Mouse (Mus musculus): ENCODE results near the gene Trim25.
"Not testable (repeated sequence)": the region's sequence is repeated elsewhere in the genome, so short reads cannot be mapped to it uniquely, and the experiment has no call there.

Trim25 gene

DNA sequence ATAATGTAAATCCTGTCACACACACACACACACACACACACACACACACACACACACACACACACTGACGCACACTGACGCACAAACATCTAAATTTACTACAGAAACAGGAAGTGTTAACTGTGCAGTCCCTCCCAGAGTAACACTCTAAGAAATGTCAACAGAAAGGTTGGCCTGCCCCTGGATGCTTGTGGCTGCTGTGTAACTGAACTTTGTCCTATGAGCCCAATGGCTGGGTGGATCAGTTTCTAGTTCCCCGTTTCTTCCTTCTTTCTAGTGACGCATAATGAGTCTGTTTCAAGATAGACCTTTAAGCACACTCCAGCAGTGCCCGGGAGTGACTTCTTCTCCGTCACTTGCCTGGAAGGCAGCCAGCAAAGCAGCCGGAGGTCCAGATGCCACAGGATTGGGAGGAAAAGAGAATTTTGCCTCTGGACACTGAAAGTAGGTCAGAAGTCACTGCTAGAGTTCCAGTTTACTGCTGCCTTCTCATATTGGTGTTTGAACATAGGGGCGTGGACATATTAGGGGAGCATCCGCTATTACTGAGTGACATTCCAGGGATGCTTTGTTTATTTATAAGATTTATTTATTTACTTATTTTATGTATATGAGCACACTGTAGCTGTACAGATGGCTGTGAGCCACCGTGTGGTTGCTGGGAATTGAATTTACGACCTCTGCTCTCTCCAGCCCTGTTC, 25.2 kb downstream of the Trim25 start:
- peak; percentile 41 for DNase-seq (ENCODE audit: low spot score)

DNA sequence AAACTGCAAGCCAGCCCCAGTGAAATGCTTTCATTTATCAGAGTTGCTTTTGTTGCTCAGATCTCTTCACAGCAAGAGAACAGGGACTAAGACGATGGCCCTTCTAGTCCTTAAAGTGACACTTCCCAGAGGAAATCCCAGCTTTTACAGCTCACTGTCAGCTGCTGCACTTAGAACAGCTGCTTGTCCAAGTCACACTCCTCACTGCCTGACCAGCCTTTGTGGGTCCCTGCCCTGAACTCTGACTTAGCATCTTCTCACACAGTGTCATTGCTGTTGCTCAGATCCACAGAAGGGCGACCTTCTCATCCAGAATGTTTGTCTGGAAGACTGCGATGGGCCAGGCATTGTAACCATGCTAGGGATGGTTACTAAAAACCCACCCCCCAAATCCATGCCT, 26.4 kb downstream of the Trim25 start:
- no peak for DNase-seq (ENCODE audit: low spot score)

DNA sequence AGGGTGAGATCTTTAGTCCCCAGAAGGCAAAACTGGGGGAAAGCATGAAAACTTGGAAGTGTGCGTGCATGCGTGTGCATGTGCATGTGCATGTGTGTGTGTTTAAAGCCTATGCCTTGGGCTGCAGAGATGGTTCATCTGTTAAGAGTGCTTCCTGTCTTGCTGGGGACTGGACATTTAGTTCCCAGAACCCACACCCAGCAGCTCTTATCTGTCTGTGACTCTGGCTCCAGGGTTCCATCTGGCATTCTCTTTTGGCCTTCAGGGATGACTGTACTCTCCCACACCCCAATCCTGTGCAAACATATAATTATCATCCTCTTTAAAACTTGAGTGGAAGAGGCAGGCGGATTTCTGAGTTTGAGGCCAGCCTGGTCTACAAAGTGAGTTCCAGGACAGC, 26.9 kb downstream of the Trim25 start:
- DNase-seq (ENCODE audit: low spot score): no peak

DNA sequence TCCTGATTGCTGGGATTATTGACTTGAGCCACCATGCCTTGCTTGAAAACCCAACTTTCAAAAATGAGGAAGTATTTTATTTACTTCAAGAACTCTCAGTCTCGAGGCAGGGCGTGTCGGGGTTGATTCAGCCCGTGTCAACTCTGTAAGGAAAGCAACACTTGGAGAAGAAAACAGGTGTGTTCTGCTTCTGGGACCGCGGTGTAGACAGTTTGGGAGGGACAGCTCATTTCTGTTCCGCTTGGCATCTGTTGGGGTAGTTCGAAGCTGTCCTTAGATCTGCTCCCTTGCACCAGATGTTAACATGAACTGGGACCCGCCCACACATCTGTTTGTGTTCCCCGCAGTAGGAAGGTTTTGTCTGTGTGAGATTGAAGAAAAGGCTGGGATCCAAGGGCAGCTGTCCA, 28.8 kb downstream of the Trim25 start:
- no peak for DNase-seq (ENCODE audit: low spot score)

DNA sequence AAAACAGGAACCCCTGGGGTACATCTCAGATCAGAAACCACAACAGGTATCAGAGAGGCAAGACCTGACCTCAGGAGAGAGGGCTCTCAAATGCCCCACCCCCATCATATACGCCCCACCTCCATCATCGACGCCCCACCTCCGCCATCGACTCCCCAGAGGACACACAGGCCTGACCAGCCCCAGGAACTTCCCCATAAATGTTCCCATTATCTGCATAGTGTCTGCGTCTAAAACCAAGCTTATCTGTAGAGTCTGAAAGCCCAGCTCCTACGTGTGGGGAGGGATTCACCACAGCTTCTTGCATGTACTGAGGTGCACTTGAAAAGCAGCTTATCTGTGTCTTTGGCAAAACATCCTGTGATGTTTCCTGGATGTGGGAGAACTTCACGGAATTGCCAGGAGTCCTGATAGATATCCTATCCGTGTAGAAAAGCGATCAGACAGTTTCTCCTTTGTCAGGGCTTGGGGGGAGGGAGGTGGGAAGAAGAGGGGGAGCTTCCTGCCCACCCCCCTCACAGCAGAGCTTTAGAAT, 29.8 kb downstream of the Trim25 start:
- DNase-seq (ENCODE audit: low spot score): no peak

DNA sequence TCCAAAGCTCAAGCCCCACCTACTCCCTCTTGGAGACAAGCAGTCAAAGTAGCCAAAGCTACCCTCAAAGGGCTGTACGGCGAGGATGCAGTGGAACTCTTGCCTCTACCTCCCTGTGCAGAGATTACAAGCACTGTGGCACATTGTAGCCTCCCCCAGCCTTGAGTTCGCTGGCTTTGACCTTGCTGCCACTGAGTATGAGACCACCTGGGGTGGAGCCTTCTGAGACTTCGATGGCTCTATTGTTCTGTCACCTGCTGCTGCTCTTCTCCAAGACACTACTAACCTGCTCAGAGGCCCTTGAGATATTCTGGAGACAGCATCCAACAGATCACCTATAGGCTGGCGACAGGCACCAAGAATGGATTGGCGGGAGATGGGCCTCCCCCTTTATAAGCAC, 31.4 kb downstream of the Trim25 start:
- DNase-seq (ENCODE audit: low spot score): no peak

DNA sequence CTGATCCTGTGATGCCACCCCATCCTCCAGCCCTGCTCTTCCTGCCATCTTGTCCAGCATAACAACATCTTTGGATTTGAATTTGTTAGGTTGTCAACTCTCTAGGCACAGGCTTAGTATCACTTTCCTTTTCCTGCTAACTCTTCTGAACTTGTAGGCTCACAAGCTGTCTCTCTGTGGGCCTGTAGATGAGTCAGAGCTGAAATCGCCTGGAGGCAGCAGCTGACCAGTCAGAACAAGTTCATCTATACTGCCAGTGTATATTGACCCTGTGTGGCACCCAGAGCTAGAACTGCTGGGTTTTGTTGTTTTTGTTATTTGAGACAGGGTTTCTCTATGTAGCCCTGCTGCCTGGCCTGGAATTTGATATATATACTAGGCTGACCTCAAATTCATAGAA, 32.0 kb downstream of the Trim25 start:
- no peak for DNase-seq (ENCODE audit: low spot score)

DNA sequence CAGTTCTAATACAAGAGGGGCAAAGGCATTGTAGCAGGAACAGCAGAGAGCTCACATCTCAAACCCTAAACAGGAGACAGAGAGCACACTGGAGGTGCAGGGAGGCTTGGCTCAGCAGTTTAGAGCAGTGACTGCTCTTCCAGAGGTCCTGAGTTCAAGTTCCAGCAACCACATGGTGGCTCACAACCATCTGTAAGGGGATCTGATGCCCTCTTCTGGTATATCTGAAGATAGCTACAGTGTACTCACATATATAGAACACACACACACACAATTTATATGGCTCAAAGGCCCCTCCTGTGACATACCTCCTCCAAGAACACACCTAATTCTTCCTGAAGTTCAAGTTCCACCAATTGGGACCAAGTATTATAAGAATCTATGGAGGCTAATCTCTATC, 35.4 kb downstream of the Trim25 start:
- DNase-seq (ENCODE audit: low spot score): no peak

DNA sequence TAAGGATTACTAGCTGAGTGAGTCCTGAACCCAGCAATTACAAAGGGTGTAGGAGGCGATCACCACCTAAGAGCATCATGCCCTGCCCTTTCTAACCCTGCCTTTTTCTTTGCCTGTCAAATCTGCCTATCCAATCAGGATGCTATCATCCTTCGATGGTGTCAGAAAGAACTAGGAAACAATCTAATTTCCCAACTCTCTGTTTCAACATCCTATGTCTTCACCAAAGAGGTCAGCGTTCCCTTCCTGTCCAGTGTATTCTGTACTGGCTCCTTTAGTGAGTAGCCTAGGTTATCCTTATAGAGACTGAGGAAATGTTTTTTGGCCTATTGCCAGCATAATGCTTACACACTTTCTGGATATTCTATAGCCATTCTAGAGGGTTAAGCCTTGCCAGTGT, 36.4 kb downstream of the Trim25 start:
- no peak for DNase-seq (ENCODE audit: low spot score)

DNA sequence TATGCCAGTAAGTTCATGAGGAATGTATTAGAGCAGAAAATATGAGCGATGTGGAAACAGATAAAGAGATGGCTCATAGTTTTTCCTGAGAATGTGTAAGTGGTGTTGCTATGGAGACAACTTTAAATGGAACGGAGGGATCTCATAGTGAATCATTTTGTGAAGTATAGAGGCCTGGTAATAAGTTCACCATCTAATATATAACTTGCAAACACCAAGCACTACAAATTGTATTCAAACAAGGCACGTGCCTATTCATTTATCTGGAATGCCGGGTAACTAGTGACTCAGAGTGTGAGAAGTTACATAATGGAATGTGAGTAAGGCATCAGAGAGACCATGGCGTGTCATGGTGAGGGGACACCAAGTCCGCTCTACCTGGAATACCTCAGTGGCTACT, 39.3 kb downstream of the Trim25 start:
- no peak for DNase-seq (ENCODE audit: low spot score)

DNA sequence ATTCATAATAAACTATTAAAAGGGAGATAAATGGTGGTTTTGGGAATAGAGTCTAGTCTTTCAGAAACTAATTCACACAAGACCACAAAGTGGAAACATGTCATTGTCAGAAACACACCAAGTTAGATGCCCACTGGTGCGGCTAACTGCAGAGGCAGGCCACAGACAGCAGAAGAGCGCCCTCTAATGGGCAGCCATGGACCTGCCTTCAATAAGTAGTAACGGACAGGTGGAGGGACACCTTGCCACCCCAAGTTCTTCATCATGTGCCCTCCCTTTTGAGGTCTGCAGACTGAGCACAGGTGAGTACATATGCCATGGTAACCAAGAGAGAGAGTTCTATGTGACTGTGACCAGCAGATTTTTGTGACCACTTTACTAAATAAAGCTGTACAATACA, 40.1 kb downstream of the Trim25 start:
- DNase-seq (ENCODE audit: low spot score): no peak

DNA sequence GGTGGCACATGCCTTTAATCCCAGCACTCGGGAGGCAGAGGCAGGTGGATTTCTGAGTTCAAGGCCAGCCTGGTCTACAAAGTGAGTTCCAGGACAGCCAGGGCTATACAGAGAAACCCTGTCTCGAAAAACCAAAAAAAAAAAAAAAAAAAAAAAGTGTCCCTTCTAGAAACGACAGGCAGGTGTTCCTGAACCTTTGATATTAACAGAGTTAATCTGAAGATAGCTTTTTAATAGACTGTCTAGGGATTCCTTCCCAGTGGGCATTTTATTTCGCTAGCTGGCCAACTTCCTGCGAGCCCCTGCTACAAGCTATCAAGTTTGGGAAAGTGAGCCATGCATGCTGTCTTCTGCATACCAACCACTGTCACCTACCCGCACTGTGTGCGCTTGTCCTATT, 41.9 kb downstream of the Trim25 start:
- not testable (repeated sequence) for DNase-seq (ENCODE audit: low spot score)

DNA sequence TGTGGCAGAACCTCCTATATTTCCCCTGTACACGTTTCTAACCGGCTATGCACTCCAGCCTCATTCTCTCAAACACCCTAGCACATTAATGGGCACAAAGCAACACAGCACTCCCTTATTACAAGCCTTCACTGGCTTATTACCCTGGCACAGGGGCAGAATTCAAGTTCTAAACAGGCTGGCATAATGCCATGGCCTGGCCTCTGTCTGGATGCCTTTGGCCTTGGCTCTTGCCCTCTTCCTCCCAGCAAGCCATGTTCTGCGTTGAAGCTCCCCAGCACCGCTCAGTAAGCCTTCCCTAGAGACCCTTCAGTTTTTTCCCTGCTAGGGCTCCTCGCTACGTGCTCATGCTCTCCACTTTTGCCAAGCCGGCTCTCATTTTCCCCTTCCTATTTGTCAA, 43.9 kb downstream of the Trim25 start:
- DNase-seq (ENCODE audit: low spot score): no peak

DNA sequence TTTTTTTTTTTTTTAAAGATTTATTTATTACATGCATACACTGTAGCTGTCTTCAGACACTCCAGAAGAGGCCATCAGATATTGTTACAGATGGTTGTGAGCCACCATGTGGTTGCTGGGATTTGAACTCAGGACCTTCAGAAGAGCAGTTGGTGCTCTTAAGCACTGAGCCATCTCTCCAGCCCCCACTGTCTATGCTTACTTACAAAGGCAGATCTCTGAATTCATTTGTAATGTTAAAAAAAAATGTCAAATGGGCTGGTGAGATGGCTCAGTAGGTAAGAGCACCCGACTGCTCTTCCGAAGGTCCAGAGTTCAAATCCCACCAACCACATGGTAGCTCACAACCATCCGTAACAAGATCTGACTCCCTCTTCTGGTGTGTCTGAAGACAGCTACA, 46.3 kb downstream of the Trim25 start:
- not testable (repeated sequence) for DNase-seq (ENCODE audit: low spot score)

DNA sequence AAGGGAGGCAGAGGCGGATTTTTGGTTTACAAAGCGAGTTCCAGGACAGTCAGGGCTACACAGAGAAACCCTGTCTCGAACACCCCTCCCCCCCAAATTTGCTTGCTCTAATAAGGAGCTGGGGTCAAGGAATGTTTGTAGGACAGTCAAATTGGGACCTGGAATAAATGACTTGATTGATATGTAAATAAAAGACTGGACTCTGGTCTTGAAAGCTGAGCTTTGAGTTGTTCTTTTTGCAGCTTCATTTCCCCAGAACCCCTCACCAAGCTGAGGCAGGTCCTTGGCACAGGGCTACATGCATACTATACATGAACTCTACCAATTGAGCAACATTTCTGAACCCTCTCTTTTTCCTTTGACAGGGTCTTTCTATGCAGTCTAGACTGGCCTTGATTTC, 46.8 kb downstream of the Trim25 start:
- DNase-seq (ENCODE audit: low spot score): no peak

DNA sequence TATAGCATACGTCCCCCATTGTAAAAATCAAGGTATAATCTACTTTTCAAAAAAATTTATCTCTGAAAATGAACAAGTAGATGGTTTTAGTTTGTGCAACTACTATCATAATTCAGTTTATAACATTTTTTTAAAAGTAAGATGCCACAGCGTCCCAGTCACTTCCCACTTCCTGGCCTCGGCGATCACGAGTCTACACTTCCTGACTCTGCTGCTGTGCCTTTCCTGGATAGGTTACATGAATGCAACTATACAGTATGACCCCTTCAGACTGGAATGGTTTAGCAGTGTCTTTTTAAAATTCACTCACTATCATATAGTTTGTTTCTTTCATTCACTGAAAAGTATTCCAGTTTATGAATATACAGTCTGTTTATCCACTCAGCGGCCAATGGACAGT, 52.6 kb downstream of the Trim25 start:
- DNase-seq (ENCODE audit: low spot score): no peak

DNA sequence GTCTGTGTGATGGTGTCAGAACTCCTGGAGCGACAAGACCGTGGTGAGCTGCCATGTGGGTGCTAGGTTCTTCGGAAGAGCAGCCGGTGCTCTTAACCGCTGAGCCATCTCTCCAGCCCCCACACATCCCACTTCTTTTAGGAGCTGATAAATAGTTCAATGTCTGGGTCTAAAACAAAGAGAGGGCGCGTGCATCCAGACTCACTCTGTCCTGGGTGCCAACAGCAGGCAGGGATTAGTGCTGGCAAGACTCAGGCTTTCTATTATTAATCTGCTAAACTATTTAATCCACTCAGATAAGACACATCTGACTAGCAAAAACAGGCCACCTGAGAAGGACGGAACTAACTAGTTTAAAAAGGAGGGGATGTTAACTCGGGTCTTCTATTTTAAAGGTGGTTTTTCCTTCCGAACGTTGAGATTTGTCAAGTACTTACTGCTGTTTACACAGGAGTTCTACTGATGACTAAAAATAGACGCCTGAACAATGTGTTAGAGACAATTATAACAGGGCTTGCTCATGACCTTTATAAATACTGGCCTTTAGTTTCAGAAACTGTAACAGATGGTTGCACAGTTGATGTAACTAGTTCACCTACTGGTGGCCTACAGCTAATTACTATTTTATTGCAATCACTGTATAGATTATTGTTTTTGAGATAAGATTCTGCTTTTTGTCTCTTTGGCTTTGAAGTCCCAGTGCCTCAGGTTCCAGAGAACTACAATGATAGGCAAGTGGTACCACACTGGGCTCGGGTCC, 56.9 kb downstream of the Trim25 start:
- DNase-seq (ENCODE audit: low spot score): no peak

DNA sequence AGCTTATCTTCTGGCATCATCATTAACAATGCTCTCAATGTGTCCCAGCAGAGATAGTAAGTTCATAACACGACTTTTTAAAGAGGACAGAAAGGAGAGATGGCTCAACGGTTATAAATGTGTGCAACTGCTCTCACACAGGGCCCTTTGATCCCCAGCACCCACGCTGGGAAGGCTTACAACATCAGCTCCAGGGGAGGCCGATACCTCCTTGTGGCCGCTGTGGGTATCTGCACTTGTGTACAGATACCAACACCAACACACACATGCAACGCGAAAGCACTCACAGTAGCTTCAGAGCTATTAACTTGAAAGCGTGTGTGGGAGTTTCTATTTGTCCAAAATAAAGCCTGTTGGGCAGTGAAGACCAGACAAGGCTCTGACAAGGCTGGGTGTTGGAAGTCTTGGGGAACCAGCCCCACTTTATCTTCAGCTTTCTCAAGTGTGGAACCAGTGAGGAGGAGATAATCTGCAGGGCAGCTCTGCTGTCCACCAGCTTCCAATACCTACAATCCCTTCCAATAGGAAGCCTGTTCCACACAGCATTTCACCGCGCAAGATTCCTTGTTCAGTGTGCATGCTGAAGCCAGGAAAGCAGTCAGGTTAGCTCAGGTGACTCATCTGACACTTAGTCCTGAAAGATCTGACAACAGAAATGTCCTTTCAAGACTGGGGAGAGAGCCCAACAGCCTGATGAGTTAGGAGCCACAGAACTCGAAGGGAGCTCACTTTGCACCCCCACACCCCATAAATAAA, 59.5 kb downstream of the Trim25 start:
- no peak for DNase-seq (ENCODE audit: low spot score)

DNA sequence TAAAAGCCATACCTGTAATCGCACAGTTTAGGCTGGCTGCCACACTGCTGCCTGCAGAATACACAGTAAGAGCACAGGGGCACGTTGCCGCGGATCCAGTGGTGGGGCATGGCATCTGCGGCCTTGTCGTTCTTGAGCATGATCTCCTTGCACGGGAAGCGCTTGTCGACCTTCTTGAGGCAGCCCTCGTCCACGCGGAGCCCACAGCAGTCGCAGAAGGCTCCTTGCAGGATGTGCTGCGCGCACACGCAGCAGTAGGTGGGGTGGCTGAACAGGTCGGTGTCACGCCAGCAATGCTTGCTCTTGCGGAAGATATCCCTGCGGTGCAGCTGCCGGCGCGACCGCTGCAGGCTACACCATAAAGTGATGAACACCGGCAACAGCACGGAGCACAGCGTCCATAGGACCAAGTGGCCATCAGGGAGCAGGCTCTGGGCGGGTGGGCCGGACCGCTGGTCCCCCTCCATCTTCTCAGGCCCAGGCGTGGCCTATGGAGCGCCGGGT, 60.8 kb downstream of the Trim25 start:
- DNase-seq (ENCODE audit: low spot score): no peak

DNA sequence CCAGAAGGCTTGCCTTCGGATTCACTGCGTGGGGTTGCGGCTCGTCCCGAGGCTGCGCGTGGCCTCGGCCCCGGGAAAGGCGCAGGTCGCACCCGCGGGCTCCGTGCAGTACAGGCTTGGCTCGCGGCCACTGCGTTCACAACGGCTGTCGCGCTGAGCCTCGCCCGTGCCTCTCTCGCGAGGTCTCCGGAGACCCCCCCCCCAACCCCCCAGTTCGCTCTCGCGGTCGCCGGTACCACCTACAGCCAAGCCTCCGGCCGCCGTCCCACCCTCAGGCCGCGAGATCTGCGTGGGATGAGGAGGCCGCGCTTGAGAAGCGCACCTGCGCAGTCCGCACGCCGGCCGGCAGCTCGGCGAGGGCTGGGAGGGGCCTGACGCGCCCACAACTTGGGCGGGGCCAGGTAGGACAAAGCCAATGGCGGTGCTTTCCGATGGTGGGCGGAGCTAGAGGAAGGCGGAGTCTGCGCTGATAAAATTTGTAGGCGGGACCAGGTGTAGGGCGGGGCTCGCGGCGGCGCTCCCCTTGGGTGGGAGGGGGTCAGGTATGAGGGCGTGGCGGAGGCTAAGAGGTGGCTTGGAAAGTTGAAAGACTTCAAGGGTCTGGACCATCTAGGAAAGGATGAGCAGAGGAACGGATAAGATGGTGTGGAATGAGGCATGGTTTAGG, 61.4 kb downstream of the Trim25 start:
- DNase-seq (ENCODE audit: low spot score): peak; percentile 54

DNA sequence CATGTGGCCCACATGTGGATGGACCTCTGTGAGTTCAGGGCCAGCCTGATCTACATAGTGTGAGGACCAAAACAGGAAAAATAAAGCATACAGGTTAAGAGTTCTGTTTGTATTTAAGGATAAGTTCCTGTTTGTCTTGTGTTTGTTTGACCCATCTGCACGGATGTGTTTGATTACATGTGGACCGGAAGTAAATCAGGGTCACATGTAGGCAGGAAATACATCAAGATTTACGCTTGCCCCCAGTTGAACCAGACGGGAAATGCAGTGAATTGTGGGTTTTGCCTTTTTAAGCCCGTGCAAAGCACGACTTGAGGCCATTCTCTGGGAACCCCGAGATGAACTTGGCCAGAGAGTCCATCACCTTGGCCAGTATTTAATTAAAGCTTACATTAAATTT, 62.2 kb downstream of the Trim25 start:
- no peak for DNase-seq (ENCODE audit: low spot score)

DNA sequence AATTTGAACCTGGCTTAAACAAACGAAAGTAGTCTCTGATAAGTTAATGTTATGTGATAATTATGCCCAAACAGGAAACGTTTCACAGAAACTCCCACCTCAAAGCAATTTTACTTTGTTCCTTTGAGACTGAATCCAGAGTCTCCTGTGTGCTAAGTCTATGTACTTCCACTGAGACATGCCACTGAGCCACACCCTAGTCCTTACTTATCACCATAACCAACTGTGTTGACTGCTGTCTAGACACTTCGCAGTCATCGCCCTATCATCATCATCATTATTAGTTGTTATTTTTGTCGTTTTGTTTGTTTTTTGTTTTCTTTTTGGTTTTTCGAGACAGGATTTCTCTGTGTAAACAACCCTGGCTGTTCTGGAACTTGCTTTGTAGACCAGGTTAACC, 65.1 kb downstream of the Trim25 start:
- DNase-seq (ENCODE audit: low spot score): no peak
